Mouse (Mus musculus) layer of hippocampus, adult 9-11 months (tissue): ENCODE measurements around the gene Amhr2.

Experiments
- DNase-seq: peaks from one replicate; pipeline ENCODE4 v3.0.0; 2022

The Amhr2 gene

GRCm38 (mm10) chr15:102424657-102425056 lies 20.5 kb upstream of the Amhr2 start:
- no peak for DNase-seq

- no peak for DNase-seq
Observed at GRCm38 (mm10) chr15:102426963-102427362, 18.2 kb upstream of the Amhr2 start.

- DNase-seq, result no peak
Observed at GRCm38 (mm10) chr15:102432046-102432445, 13.1 kb upstream of the Amhr2 start.

- DNase-seq, result no peak
Observed at GRCm38 (mm10) chr15:102433173-102433572, 12.0 kb upstream of the Amhr2 start.

- peak; percentile 84 for DNase-seq
Observed at GRCm38 (mm10) chr15:102442490-102442889, 2.7 kb upstream of the Amhr2 start.

- no peak for DNase-seq
Observed at GRCm38 (mm10) chr15:102446448-102446847, 1.3 kb downstream of the Amhr2 start.

- DNase-seq, result no peak
Observed at GRCm38 (mm10) chr15:102449366-102449765, 4.2 kb downstream of the Amhr2 start.

- DNase-seq, result no peak
Observed at GRCm38 (mm10) chr15:102450928-102451327, 5.8 kb downstream of the Amhr2 start.

- no peak for DNase-seq
Observed at GRCm38 (mm10) chr15:102451666-102452430, 6.7 kb downstream of the Amhr2 start.

- DNase-seq, result no peak
Observed at GRCm38 (mm10) chr15:102455993-102456392, 10.8 kb downstream of the Amhr2 start.

- no peak for DNase-seq
Observed at GRCm38 (mm10) chr15:102458050-102458736, 13.0 kb downstream of the Amhr2 start.

GRCm38 (mm10) chr15:102458904-102459317 lies 13.7 kb downstream of the Amhr2 start, which contains the start of gene Prr13:
Prr13 (plus strand) TSS chr15:102459028.
- DNase-seq, result peak; percentile 96

GRCm38 (mm10) chr15:102459381-102459780 lies 14.2 kb downstream of the Amhr2 start:
- no peak for DNase-seq

- no peak for DNase-seq
Observed at GRCm38 (mm10) chr15:102459847-102460246, 14.7 kb downstream of the Amhr2 start.

- no peak for DNase-seq
Observed at GRCm38 (mm10) chr15:102460409-102460808, 15.2 kb downstream of the Amhr2 start.

- DNase-seq, result no peak
Observed at GRCm38 (mm10) chr15:102460971-102461370, 15.8 kb downstream of the Amhr2 start.

- DNase-seq, result no peak
Observed at GRCm38 (mm10) chr15:102461430-102462075, 16.4 kb downstream of the Amhr2 start.

- no peak for DNase-seq
Observed at GRCm38 (mm10) chr15:102463666-102464065, 18.5 kb downstream of the Amhr2 start.

- DNase-seq, result no peak
Observed at GRCm38 (mm10) chr15:102468675-102469370, 23.7 kb downstream of the Amhr2 start.

- peak; percentile 97 for DNase-seq
Observed at GRCm38 (mm10) chr15:102470183-102470604, 25.0 kb downstream of the Amhr2 start, which contains the start of gene Pcbp2. Pcbp2 (plus strand) TSS chr15:102470539.

GRCm38 (mm10) chr15:102470605-102471294 lies 25.6 kb downstream of the Amhr2 start:
- peak; percentile 83 for DNase-seq

GRCm38 (mm10) chr15:102471295-102471645 lies 26.1 kb downstream of the Amhr2 start:
- no peak for DNase-seq
